Mouse (Mus musculus): ENCODE results near the gene Maco1.
"Not testable (repeated sequence)": the region's sequence is repeated elsewhere in the genome, so short reads cannot be mapped to it uniquely, and the experiment has no call there.

Maco1 gene

DNA sequence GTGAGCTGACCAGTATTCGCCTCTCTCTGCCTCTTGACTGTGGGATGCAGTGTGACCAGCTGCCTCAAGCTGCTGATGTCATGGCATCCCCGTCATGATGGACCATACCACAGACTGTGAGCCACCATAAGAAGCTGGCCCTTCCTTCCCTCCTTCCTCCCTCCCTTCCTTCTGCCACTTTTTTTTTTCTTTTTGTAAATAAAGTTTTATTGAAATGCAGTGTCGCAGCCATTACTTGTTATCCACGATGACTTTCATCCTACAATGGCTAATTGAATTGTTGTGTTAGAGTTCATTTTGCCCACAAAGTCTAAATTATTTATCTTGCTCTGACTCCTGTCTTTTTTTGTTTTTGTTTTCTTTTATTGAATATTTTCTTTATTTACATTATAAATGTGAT lies 5.3 kb upstream of the Maco1 start:
- no peak for DNase-seq (ENCODE audit: low spot score)

DNA sequence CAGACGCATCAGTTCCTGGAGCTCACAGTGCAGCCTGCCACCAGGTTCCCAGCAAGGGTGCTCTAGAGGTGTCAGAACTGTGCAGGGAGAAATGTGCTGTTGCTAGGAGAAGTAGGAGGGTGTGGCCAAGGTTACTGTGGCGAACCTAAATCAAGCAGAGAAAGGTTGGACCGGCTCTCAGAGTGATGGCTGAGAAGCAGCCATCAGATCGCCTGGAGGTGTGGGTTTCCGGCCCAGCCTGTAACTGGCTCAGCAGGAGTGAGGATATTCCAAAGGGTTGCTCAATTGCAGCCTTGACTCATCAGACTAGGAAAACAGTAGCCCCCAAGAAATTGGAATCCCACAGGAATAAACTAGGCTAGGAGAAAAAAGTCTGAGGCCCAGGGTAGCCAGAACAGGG lies 3.4 kb upstream of the Maco1 start:
- DNase-seq (ENCODE audit: low spot score): no peak

DNA sequence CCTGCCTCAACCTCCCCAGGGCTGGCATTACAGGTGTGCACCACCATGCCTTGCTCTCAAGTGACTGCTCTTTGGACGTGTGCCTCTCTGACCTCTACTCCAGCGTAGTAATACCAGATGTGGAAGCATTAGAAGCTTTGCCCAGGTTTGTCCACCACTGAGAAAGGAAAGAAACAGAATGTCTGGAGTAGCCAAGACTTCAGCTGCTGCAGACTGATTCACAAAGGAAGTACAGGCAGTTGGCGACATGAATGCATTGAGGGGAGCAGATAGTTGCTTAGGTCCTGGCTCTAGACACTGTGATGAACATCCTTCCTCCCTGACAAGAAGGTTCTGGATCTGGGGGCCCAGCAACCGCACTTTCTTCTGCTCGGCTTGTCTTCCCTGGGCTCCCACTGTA lies 2.9 kb upstream of the Maco1 start:
- DNase-seq (ENCODE audit: low spot score): no peak

DNA sequence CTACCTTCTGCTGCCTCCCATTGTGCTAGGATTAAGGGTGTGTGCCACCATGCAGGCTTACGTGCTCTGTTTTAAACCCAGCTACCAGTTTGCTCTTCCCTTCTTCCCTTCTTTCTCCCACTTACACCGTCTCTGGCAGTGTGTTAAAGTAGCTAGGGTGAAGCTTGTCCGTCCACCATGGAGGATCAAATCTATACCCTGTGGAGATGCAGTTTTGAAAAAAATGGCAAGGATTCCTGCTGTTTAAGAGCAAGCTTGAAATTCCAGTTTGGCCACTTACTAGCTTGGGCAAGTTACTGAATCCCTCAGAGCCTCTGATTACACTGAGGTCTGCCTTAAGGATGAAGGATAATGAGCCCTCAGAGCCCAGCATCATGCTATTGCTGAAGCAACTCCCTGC lies 2.2 kb upstream of the Maco1 start:
- no peak for DNase-seq (ENCODE audit: low spot score)

DNA sequence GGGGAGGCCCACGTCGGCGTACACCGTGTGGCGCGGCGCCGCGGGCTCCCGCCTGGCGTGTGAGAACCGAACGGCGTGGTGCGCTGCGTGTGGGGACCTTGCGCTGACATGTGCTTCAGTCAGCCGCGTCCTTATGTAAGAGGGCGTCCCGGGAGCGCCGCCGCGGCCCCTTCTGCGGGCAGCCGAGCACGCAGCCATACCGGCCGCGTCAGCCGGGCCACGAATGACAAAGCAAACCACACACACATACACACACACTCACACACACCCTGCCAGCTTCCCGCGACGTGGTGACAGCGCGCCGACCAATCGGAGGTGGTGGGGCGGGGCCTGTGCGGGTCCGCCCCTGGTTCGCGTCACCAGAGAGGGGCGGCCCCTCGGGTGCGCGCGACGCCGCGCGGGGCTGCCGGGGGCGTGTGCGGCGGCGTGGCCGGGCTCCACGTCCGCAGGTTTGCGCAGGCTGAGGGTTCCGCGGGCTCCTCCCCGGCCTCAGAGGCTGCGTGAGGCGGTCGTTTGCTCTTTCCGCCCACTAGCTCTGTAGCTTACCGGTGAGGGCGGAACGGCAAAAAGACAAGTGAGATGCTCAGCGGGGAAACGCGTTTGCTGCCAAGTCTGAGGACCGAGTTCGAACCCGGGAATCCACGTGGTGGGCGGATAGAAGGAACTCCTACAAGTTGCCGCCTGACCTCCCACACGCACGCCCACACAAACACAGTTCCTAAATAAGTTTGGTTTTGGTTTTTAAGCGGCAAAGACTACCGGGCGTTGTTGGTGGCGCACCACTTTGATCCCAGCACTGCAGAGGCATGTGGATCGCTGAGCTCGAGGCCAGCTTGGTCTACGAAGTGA lies 716 bp upstream of the Maco1 start:
- DNase-seq (ENCODE audit: low spot score): peak; percentile 97

DNA sequence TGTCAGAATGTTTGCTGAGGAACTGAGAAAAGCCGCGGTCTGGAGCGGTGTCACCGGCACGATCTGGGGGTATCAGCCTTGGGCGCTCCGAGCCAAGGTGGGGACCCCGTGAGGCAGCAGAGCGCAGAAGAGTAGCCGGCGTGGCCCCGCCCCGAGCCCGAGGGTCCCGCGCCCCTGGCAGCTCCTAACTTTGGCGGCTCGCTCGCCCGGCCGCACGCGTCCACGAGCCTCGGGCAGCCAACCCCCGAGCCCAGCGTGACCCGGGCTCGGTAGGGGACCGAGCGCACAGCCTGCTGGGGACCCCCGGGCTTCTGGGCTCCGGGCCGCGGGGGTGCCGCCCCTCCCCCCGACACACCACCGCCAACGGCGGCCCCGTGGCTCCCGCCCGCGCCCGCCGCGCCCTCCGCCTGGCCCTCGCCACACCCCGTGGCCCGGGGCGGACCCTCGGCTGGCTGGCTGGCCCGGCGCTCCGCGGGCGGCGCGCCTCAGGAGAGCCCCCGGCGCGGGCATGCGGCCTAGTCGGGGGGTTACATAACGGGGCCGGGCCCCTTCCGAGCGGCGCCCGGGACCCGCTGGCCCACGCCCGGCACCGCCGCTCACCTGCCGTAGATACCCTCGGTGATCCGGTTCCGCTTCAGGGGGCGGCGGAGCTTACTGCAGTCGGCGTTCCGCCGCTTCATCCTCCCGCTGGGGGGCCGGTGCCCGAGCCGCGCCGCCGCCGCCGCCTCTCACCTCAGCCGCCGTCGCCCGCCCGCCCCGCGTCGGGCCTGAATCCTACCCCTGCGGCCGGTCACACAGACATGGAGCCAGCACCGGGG lies 498 bp downstream of the Maco1 start:
- peak; percentile 72 for DNase-seq (ENCODE audit: low spot score)

DNA sequence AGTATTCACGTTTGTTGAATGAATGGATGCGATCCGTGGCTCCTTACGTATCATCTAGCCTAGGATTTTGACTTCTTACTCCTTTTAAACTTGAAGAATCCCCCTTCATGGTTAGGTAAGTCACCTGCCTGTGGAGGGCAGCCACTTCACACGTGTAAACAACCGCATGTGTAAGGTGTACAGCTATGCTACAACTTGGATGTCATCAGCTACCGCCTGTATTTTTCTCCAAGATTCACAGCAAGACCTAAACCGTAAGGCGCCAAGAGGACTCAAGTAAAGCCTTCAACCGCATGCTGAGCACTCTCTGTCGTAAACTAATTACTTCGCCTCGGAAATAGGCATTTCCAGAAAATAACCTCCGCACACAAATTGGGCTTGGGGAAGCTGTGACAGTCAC lies 1.3 kb downstream of the Maco1 start:
- DNase-seq (ENCODE audit: low spot score): no peak

DNA sequence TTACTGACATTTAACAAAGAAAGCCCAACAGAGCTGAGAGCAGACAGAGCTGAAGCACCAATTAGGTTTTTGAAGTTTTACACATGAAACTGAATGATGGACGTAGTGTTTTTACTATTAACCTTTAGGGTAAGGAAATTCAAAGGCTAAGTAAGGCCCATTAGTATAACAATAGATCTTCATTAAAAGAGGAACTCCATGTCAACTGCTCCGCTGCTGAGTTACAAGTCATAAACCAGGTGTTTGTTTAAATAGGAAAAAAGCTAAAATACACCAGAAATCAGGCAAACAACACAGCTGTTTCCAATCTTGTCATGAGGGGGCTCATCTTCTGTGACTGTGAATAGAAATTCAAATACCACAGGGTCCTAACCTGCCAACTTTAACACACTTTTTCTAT lies 1.9 kb downstream of the Maco1 start:
- DNase-seq (ENCODE audit: low spot score): no peak

DNA sequence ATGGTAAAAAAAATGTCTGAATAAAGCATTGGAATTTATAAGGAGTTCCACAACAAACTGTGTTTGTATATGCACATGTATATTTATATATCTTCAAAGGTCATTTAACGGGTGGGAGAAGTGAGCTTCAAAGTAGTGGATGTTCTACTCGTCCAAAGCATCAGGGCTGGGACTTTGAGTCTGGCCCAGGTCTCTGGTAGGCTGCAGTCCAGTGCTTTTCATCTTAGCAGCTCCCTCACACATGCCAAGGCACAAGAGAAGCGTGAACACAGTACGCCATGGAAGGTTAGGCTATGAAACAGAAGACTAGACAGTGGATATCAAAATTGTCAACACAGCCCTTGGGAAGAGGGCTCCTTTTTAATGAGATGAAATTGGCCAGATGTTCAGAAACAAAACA lies 2.6 kb downstream of the Maco1 start:
- no peak for DNase-seq (ENCODE audit: low spot score)

DNA sequence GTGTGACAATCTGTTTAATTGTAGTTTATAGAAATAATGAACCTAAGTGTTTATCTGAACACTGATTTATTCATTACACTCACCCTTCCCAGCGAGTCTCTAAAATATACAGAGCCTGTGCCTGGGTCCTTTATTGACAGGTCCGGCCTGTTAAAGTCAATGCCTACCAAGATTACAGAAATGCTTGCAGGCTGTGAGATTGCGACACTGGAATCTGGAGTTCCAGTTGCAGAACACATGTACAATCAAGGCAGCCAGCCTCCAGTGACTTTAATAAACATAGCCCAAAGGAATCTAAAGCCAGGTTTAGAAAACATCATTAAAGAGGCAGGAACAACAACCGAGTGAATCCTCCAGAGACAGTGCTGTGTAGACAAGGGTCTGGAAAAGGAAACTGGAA lies 5.6 kb downstream of the Maco1 start:
- no peak for DNase-seq (ENCODE audit: low spot score)

DNA sequence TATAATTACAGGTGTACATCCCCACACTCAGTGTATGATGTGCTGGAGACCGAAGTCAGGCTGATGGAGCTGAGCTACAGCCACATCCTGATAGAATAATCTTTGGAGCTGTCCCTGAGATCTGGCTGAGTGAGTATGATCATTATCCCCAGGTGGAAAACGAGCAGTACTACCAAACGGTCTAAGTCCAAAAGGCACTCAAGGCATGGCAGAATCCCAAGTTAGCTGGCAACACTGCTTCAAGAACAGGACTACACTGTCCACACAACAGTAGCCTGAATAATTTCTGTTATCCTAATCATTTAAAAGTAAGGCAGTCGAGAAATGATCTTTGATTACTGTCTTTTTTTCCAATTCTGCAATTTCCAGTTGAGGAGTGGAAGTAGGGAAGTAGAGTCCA lies 9.6 kb downstream of the Maco1 start:
- DNase-seq (ENCODE audit: low spot score): no peak

DNA sequence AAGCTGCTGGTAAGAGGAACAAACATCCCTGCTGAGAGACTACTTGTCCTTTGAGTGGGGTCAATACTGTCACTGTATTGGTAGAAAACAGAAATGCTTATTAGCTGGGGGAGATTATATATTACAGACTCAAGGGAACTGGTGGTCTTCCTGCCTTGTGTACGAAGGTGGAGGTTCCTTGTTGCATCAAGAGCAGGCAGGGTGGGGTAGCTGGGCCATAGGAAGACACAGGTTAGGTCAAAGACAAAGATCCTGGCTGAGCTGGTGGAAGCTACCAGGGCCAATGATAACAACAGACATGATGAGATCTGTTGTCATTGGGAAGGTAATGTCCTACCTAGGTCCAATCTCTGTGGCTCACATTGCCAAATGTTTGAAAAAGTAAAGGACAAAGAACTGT lies 12.9 kb downstream of the Maco1 start:
- DNase-seq (ENCODE audit: low spot score): no peak

DNA sequence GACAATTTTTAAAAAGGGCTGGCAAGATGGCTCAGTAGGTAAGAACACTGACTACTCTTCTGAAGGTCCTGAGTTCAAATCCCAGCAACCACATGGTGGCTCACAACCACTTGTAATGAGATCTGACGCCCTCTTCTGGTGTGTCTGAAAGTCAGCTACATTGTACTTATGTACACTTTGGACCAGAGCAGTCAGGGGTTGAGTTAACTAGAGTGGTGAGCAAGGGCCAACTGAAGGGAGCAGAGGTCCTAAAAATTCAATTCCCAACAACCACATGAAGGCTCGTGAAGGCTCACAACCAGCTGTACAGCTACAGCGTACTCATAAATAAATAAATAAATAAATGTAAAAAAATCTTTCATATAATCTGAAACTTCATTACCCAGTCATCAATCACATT lies 14.4 kb downstream of the Maco1 start:
- DNase-seq (ENCODE audit: low spot score): not testable (repeated sequence)

DNA sequence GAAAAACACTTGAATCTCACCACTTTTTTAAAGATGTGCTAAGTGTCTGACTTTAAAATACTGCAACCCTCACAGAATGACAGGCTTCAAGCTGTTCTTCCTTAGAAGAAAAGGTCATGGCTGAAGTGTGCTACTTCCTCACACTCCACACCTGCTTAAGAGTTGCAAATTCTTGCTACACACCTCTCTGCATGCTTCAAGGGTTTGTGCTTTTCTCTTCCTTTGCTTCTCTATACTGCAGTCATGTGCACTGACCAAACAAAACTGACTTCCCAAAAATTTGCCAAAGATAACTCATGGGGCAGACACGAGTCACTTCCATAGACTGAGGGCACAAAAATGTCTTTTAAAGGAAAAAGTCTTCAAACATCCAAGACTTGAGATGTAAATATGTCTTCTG lies 14.9 kb downstream of the Maco1 start:
- no peak for DNase-seq (ENCODE audit: low spot score)

DNA sequence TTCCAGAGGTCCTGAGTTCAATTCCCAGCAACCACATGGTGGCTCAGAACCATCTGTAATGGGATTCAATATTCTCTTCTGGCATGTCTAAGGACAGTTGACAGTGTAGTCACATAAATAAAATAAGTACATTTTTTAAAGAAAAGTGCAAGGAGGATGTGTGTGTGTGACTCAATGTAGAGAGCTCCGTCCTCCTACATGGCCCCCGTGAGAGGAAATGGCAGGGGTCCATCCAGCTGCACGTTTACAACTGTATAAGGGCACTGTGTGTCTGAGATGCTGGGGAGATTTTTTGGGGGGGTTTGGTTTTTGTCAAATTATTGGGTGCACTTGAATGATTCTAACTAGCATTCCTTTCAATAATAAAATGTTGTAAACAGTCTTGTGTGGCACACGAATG lies 17.7 kb downstream of the Maco1 start:
- DNase-seq (ENCODE audit: low spot score): no peak

DNA sequence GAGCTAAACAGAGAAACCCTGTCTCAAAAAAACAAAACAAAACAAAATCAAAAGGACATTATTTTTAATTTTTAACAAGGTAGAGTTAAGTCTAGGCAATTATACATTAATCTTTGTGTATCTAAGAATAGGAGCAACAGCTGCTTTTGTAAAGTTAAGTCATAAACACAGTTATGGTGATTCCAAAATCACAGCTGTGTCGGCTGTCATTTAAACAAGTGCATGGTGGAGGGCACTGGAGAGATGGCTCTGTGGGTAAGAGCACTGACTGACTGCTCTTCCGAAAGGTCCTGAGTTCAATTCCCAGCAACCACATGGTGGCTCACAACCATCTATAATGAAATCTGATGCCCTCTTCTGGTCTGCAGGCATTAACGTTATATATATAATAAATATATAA lies 21.2 kb downstream of the Maco1 start:
- DNase-seq (ENCODE audit: low spot score): no peak

DNA sequence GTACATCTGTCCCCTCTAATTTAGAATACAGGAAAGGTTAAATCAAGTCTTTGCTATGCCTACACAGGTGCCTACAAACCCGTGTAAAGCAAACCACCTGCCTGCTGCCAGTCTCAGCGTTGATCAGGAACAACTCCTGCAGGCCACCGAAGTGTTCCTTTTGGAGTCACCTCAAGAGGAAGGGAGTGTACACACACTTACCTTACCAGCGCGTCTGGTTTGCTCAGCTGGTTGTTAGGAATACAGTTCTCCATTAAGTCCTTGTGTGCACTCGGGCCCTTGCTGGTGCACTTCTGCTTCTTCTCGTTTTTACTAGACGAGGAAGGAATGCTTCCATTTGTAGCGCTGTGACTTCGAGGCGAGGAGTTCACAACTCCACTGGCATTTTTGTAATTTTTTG lies 25.3 kb downstream of the Maco1 start:
- no peak for DNase-seq (ENCODE audit: low spot score)

DNA sequence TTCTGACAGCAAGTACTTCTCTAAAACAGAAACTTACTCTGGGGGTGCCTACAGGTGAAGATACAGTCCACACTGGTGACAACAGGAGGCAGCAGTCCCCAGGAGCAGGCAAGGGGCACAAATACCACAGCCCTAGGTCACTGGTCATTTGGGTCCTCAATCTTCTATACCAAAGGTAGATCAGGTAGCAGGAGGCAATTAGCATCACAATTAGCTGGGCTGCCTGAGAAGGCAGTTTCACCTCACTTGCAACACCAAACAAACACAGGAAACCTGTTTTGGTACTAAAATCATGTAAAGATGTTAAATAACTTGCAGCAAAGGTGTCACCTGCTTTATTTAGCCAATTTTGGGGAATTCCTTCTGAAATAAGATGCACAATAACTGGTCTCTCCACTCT lies 26.8 kb downstream of the Maco1 start:
- no peak for DNase-seq (ENCODE audit: low spot score)

DNA sequence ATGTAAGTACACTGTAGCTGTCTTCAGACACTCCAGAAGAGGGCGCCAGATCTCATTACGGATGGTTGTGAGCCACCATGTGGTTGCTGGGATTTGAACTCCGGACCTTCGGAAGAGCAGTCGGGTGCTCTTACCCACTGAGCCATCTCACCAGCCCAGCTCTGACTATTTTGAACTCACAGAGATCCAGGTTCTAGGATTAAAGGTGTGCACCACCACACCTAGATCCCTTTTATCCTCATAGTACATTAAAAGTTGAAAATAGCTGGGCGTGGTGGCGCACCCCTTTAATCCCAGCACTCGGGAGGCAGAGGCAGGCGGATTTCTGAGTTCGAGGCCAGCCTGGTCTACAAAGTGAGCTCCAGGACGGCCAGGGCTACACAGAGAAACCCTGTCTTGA lies 27.3 kb downstream of the Maco1 start:
- not testable (repeated sequence) for DNase-seq (ENCODE audit: low spot score)

DNA sequence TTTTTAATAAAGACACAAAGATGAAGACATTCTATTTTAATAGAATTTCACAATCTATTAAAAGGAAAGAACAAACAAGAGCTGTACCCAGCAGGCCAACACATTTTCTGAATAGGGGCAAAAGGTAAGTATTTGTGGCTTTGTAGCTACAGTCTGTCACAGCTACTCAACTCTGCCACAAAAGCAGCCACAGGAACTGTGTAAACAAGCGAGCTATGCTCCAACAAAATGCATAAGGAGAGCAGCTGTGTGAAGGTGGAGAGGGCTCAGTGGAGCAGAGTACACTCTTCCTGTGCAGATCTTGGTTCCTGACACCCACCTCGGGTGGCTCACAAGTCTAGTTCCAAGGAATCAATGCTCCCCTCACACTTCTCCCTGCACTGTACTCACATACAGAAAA lies 29.6 kb downstream of the Maco1 start:
- no peak for DNase-seq (ENCODE audit: low spot score)

DNA sequence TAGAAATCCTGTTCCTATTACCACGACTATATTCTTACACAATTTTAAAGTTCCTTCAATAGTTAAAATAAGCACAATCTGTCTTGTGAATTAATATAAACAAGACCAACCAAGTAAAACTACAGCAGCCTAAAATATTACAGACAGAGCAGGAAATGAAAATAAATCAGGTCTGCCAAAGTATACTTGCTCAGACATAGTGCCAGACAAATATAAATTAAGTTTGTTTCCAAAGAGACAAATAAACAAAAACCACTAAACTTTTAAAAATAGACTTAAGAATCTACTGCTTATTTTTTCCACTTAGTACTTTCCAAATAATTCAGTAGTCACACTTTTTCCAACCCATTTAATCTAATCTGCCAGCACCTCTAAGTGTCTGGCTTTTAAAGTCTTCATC lies 32.1 kb downstream of the Maco1 start:
- DNase-seq (ENCODE audit: low spot score): no peak

DNA sequence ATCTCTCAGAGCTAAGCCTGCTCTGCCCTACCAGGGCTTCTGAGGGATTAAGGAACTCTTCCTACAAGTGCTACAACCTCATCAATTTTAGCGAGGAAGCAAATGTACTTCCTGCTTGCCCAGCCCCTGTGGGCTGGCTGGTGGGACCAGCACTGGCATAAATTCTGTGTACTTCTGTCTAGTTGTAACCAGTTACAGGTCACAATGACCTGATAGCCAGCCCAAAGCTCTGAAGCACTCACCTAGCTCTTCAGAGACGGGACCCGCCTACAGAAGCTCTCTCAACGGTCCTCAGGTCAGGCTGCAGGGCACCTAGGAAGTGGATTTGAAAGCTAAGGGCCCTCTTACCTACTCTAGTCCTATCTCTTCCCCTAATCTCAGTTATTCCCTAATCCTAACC lies 35.4 kb downstream of the Maco1 start:
- DNase-seq (ENCODE audit: low spot score): no peak

DNA sequence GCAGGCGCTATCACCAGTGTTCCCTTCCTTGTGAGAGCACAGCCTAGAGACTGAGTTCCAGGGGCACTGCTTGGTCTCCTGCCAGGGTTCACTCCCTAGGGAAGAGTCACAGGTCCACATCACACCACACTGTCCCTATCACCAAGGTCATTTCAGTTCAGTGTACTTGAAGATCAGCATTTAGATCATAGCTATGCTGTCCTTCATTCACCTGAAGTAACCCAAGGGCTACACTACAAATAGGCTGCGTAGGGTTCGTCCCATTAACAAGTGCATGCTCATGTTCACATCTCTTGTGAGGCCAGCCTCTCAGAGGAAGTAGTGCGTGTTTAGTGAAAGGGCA lies 38.9 kb downstream of the Maco1 start:
- no peak for DNase-seq (ENCODE audit: low spot score)

Data from testis, postnatal 10 days (tissue).